Mouse (Mus musculus) A20 (cell line): ENCODE results near the gene Arhgef3.

Experiments
- DNase-seq: peaks from one replicate; pipeline ENCODE4 v3.0.0-alpha.2; 2011; ENCODE audit warnings: low read depth, low spot score

The Arhgef3 gene

GRCm38 (mm10) chr14:27268986-27269700, 154.4 kb downstream of the Arhgef3 start:
- no peak for DNase-seq

- no peak for DNase-seq
Measured at GRCm38 (mm10) chr14:27269836-27270235, 155.1 kb downstream of the Arhgef3 start.

- DNase-seq, result no peak
Measured at GRCm38 (mm10) chr14:27270466-27270865, 155.8 kb downstream of the Arhgef3 start.

DNA sequence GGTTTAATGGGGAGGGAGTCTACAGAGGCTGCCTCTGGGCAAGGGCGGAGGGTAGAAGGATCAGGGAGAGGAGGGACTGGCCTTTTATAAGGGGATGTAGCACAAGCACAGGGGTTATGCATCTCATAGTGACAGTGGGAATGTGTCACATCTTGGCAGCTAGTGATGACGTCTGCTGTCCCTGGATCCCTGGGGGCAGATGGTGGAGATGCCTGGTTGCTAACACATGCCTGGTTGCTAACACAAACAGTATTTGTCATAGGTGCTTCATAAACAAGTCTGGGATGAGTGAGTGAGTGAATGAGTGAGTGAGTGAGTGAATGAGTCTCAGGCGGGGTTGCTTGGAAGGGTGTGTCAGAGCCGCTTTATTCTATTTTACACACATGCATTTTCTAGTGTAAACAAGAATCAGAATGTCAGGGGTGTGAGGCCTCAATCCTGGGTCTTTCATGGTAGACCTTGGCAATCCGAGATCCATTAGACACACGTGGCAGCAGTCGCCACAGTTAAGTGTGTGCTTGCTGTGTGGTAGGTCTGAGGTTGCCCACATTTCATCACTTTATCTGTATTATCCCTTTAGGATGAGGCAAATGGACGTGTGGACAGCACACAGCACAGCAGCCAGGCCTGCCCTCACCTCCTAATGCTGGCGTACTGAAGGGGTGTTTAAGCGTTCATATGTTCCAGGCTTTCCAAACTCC, 156.8 kb downstream of the Arhgef3 start:
- no peak for DNase-seq

GRCm38 (mm10) chr14:27272072-27272834, 157.6 kb downstream of the Arhgef3 start:
- no peak for DNase-seq

DNA sequence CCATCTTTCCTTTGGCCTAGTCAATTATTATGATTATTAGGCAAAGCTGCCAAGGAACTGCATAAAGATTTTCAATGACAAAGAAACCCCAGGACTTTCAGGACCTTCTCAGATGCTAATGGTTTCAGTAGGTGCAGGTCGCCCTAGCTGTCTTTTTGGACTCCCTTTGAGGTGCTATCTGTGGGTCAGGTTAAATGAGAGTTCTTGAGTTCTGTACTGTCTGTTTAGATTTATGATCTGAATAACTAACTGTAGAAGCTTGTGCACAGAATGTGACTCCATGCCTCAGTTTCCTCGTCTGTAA, 158.1 kb downstream of the Arhgef3 start:
- DNase-seq, result no peak

- no peak for DNase-seq
Measured at GRCm38 (mm10) chr14:27273169-27273568, 158.5 kb downstream of the Arhgef3 start.

DNA sequence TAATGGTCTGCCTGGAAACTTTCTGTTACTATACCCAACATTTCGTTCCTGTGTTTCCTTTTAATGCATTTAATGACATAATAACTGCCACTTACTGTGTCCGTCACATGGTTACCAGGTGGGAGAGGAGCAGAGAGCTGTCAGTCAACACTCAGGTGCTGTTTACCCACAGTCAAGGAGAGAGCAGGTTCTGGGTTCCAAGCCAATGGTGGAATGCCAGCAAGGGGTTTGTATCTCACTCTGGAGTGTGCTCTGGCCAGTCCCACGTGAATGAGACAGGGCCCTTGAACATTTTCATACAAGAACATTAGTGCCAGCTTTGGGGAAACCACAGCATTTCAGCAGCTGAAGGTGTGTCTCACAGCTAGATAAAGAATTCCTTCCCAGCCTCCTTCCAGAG, 162.6 kb downstream of the Arhgef3 start:
- DNase-seq, result no peak

GRCm38 (mm10) chr14:27280201-27280890, 165.6 kb downstream of the Arhgef3 start:
- DNase-seq, result no peak

- DNase-seq, result no peak
Measured at GRCm38 (mm10) chr14:27283956-27284355, 169.3 kb downstream of the Arhgef3 start.

DNA sequence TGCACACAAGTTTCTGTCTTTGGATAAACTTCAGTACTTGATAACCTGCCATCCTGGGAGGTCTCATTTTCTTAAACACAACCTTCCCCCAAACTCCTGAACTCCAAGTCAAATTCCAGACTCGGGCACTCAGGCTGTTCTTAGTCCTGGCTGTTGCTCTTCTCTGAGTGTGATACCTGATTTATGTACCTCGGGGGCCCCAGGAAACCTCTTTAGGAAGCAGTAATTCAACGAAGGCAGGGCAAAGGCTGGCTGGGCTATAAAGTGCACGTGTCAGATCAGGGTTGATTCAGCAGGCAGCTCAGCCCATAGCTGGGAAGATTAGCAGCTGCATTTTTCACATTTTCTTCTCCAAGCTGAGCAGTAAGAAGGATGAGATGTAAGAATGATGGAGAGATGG, 171.5 kb downstream of the Arhgef3 start:
- no peak for DNase-seq

- DNase-seq, result no peak
Measured at GRCm38 (mm10) chr14:27289053-27289452, 174.4 kb downstream of the Arhgef3 start.

DNA sequence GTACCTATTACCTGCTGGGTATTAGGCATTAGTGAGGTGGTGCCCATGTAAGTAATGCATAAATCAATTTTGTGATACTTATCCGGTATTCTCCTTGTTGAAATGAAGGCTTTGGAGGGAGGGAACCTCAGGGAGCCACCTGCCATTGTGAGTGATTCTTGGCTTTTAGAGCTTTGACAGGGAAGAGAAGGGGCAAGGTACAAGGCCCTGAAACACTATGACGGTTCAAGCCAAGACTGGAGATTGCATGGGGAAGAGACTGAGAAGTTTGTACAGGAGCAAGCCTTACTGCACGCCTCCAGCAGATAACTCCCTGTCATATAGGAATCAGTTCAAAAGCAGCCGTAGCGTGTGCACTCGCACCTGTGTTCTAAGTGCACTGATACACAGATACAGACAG, 177.4 kb downstream of the Arhgef3 start:
- DNase-seq, result no peak

GRCm38 (mm10) chr14:27295821-27296220, 181.1 kb downstream of the Arhgef3 start:
- no peak for DNase-seq

DNA sequence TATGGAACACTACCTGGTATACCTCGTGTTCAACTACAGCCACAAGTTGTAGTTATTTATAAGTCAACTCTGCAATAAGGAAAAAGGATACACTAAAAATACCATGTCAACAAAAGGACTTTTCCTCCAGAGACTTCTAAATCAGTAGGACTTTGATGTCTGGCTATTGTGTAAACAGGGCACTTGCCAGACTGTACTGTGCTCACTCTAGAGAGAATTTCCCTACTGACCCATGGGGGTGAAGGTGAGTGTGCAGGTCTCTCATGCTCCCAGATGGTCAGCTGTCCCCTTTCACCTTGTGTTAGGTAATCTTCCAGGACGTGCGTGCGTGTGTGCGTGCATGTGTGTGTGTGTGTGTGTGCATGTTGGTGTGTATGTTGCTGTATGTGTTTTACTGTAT, 182.3 kb downstream of the Arhgef3 start:
- no peak for DNase-seq

- no peak for DNase-seq
Measured at GRCm38 (mm10) chr14:27298875-27299274, 184.2 kb downstream of the Arhgef3 start.

DNA sequence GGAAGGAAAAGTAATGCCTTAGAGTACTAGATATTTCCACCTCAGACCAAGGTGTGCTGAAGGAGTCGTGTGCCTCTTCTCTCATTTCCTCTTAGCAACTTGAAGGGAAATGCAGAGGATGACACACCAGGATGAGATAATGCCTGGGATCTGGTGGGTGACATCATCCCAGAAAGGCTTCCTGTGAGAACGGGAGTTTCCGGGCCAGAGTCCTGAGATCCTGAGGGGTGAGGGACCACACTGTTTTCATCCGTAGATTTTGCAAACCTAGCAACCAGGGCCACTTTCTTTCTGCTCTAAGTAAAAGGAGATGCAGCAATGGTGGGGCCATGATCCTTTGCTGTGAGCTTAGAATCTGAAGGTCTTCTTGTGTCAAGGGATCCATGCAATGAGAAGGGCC, 185.0 kb downstream of the Arhgef3 start:
- DNase-seq, result no peak

GRCm38 (mm10) chr14:27301768-27302499, 187.2 kb downstream of the Arhgef3 start:
- no peak for DNase-seq

- no peak for DNase-seq
Measured at GRCm38 (mm10) chr14:27303294-27303693, 188.6 kb downstream of the Arhgef3 start.

GRCm38 (mm10) chr14:27304408-27304807, 189.7 kb downstream of the Arhgef3 start:
- DNase-seq, result no peak

GRCm38 (mm10) chr14:27308761-27309160, 194.1 kb downstream of the Arhgef3 start:
- no peak for DNase-seq
